Mouse (Mus musculus): ENCODE measurements around the gene Slc25a16. TPM values are rescaled to one million over a fixed set of nuclear protein-coding genes. Genes with fewer than 3 reads are reported as not detected.
"Not testable (repeated sequence)": the region's sequence is repeated elsewhere in the genome, so short reads cannot be mapped to it uniquely, and the experiment has no call there.

The Slc25a16 gene
- total RNA-seq, 2 experiments from 2014 or later = 14.6 to 15.7 TPM

DNA sequence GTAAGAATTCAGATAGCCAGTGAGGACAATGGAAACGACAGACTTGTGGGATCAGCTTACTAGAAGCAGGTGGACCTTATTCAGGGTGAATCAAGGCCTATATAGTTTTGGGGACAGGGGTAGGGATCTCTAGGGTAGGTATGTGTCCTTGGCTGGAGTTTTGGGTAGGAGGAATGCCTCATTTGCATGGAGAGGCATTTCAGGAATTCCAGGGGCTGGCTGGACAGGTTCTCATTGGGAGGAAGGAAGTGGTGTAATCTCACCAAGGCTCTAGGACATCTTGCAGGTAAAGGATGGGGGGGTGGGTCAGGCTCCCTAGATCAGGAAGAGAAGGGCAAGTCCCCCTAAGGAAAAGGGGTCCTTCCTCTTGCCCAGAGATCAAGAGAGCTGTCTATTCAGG is 17.6 kb upstream of the Slc25a16 start:
- no peak for DNase-seq

DNA sequence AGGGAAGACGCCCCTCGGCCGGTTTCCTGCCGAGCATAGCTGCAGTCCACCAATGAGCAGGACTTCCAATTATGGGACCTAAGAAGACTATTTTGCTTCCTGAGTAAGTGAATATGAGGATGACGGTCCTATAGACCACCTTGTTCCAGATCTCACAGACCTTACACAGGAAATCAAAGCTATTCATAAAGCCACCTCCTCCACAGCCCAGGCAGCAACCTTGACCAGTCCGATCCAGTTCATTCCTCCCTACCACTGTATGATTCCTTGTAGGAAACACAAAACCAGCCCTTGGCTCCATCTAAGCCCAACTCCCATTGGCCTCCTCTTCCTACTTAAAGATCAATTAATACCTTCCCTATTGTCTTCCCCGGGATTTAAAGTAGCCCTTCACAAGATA is 14.1 kb upstream of the Slc25a16 start:
- no peak for DNase-seq

DNA sequence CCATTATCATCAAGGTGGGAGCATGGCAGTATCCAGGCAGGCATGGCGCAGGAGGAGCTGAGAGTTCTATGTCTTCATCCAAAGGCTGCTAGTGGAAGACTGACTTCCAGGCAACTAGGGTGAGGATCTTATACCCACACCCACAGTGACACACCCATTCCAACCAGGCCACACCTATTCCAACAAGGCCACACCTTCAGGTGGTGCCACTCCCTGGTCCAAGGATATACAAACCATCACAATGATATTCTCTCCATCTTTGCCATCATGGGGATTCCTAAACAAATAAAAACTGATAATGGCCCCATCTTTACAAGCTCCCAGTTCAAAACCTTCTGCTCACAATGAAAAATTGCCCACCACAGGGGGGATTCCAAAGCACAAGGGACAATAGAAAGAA is 11.5 kb upstream of the Slc25a16 start, which contains the start of gene Tet1:
Tet1 (minus strand) TSS at position 101 of the 400 bp plus-strand sequence.
- not testable (repeated sequence) for DNase-seq

DNA sequence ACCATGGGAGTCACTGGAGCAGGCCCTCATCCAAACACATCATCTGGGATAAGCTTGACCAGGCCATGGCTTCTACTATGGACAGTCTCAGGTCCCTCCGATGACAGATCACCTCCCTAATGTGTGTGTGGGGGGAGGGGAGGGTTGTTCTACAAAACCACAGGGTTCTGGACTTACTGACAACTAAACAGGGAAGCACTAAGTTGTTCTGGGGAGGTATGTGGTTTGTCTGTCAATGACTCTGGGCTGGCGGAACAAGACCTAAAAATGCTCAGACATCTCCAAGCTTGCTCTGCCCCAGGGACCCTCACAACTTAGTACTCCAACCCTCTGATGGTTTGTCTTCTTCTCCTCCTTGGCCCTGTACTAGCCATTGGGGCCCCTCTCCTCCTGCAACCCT is 9.3 kb upstream of the Slc25a16 start:
- DNase-seq = no peak

DNA sequence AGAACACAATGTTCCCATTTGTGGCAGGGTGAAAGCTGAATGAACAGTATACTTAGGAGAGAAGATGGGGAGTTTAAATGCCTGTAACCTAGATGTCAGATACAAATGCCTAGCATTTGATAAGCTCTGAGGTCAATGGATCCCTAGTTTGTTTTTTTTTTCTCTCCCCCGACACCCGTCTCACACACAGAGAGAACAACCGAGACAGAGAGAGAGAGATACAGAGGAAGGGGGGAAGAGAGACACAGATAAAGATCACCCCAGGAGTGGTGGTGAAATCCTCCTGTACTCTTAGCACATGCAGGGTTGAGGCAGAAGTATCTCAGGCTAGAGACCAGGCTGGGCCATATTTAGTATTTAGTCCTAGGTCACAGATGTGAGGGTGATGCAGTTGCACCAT is 1.4 kb upstream of the Slc25a16 start:
- no peak for DNase-seq

DNA sequence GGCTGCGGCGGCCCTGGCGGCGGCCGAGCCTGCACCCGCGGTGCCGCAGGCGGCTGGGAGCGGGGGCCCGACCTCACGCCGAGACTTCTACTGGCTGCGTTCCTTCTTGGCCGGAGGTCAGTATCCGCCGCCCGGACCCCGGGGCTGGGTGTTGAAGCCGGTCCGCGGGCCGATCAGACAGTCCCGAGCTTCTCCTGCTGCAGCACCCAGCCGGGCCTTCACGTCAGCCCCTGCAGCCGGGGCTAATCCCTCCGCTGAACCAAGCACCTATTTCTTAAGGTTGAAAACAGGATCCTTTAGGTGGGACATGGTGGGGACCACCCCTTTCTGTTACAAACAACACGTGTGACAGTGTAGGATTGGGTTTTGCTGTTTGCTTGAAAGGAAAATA is 328 bp downstream of the Slc25a16 start:
- DNase-seq = no peak

DNA sequence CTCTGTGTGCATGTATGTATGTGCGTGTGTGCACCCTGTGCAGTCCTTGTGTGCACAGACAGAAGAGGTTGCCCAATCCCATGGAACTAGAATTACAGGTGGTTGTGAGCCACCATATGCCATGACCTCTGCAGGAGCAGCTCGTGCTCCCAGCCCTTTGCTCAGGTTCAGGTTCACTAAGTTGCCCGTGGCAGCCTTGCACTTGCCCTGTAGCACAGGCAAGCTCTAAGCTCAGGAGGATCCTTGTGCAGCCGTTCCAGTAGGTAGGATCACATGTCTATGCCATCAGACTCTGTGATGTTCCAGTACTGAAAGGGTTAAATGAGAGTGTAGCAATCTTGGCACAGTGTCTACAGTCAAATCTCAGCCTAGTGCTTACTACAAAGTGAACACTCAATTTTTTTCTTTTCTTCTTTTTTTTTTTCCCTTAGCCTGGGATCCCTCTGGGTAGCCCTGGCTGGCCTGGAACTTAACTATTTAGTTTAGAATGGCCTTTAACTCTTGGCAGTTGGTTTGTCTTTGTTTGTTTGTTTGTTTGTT is 3.7 kb downstream of the Slc25a16 start:
- no peak for DNase-seq

DNA sequence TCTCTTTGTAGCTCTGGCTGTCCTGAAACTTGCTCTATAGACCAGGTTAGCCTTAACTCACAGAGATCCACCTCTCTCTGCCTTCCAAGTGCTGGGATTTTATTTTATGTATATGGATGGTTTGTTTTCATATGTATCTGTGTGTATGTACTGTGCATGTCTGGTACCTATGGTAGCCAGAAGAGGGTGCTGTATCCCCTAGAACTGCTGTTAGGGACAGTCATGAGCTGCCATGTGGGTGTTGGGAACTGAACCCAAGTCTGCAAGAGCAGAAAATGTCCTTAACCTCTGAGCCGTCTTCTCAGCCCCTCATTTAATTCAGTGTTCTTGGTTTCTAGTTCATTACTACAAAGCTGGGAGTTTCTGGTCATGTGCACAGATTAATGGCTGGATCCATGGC is 11.9 kb downstream of the Slc25a16 start:
- no peak for DNase-seq

DNA sequence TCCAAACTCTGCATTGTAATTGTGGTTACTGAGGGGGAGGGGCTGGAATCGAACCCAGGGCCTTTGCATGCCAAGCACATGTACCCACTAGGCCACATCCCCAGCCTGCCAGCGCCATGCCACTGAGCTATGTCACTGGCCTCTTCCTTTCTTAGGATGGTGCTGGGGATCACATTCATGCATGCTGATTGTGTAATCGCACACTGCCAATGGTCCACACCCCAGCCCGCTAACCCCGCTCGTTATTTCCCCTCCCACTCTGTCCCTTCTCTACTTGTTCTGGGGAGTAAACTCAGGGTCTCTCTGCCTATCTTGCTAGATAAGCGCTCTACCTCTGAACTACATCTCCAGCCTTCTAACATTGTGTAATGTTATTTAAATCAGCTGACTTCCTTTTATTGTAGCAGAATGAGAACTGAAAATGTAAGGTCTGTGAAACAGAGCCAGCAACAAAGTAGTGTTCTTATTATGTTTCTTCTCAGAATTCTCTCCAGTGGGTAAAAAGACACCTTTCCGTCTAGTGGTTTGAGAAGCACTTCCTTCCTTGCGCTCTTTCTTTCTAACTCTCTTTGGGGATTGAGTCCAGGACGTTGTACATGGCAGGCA is 24.6 kb downstream of the Slc25a16 start:
- no peak for DNase-seq

DNA sequence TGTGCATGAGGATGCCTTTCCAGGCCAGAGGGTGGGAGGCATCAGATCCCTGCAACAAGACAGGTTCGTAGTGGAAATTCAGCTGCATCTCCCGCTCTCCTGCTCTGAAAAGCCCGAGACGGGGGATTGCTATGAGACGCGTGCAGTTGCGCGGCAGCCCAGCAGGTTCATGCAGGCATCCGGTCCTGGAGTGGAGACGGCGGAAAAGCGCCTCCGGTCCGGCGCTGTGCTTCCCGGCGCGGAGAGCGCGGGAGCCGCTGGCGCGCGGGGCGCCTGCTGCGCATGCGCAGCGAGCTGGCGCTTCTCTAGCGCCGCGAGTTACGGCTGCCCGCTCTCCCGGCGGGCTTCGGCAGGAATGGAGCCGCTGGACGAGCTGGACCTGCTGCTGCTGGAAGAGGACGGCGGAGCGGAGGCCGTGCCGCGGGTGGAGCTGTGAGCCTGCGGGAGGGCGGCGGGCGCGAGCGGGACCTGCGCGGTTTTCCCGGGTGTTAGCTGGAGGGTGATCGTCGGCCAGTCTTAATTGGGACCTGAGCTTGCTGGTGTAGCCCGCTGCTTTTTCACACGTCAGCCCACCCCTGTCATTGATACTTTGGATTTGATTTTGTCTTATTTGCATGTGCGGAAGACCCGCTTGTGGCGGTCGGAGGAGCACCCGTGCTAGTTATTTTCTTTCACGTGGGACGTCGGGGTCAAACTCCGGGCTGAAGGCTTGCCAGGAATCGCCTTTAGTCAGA is 26.5 kb downstream of the Slc25a16 start, which contains the start of gene Dna2:
Dna2 (plus strand) TSS at position 289 of the 734 bp plus-strand sequence.
- peak; percentile 68 for DNase-seq

DNA sequence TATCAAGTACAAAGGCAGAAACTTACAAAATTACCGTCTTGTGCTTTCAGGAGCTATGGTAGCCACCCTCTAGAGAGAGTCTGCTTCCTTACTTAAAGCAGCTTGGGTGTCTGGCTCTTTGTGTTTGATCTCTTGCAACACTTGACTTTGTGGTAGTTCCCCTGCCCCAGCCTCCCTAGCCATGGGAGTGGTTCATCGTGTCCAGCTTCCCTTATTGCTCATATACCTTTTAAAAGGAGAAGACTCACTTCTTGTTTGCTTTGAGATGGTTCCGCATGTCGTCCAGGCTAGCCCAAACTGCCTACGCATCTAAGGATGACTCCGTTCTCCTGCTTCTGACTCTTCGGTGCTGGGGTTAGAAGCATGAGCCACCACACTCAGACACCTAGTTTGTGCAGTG is 28.1 kb downstream of the Slc25a16 start:
- no peak for DNase-seq

DNA sequence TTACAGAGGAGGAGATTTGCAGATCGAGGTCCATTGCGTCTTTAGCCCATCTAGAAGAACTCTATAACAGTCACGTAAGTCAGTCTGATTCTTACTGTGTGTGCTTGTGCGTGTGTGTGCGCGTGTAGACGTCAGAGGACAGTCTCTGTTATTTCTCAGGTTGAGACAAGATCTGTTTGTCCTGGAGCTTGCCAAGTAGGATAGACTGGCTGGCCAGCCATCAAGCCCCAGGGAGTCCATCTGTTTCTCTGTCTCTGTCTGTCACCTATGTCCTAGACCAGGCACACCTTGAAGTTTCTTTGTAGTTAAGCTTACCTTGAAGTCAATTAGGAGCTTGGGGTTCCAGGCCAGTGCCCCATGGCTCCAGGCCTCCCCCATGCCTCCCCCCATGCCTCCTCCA is 43.5 kb downstream of the Slc25a16 start:
- DNase-seq = no peak

DNA sequence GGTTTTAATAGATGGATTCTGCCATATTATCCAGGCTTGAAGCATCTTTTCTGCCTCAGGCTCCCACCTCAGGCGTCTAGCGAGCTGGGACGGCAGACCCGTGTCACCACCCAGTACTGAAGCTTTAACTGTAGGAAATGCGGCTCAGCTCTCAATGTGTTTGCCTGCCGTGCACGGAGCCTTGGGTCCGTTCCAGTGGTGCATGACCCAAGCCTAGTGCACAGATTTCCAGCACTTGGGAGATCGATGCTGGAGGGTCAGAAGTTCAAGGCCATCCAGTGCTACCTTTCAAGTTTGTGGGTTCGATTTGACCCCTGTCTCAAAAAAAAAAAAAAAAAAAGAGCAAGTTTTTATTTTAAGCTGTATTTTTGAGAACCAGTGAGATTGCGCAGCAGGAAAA is 45.4 kb downstream of the Slc25a16 start:
- no peak for DNase-seq

DNA sequence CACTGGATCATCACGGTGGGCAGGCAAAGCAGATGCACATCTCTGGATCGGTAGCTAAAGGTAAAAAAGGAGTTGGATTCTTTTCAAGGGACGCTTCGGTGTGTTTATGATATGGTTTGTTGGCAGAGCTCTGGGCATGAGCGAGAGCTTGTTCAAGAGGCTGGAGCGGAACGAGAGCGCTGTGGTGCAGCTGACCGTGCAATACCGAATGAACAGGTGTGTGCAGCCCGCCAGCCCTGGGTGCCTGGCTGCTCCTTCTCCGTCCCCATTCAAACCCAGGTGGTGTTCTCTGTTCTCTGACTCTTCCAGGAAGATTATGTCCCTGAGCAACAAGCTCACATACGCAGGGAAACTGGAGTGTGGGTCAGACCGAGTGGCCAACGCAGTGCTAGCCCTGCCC is 45.9 kb downstream of the Slc25a16 start:
- no peak for DNase-seq

DNA sequence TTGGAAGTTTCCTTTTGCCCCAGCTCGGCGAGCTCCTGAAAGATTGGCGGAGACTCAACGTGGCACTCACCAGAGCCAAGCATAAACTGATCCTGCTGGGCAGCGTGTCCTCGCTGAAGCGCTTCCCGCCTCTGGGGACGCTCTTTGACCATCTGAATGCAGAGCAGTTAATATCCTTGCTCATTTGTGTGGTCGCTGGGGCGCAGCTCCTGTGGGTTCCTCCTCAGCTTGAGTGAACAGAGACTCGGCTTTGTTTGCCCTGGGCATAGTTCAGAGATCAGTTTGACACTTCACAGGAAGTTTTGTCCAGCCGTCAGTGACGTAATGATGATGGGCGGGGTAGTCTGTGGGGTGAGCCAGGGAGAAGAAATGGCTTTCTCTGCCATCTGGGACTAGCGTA is 51.4 kb downstream of the Slc25a16 start:
- no peak for DNase-seq

DNA sequence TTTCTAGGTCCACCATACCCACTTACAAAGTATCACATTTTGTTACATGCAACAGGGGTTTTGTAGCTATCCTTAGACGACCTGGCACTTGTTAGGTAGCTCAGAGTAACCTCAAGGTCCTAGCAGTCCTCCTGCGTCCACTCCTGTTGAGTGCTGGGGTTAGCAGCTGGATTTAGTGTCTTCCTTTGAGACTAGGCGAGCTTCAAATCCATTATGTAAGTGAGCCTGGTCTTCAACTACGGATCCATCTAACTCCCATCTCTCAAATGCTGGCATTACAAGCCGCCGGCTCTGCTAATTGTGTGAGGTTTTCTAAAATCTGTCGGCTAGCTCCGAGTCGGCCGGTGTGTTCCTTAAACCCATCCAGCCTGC is 59.2 kb downstream of the Slc25a16 start:
- no peak for DNase-seq

DNA sequence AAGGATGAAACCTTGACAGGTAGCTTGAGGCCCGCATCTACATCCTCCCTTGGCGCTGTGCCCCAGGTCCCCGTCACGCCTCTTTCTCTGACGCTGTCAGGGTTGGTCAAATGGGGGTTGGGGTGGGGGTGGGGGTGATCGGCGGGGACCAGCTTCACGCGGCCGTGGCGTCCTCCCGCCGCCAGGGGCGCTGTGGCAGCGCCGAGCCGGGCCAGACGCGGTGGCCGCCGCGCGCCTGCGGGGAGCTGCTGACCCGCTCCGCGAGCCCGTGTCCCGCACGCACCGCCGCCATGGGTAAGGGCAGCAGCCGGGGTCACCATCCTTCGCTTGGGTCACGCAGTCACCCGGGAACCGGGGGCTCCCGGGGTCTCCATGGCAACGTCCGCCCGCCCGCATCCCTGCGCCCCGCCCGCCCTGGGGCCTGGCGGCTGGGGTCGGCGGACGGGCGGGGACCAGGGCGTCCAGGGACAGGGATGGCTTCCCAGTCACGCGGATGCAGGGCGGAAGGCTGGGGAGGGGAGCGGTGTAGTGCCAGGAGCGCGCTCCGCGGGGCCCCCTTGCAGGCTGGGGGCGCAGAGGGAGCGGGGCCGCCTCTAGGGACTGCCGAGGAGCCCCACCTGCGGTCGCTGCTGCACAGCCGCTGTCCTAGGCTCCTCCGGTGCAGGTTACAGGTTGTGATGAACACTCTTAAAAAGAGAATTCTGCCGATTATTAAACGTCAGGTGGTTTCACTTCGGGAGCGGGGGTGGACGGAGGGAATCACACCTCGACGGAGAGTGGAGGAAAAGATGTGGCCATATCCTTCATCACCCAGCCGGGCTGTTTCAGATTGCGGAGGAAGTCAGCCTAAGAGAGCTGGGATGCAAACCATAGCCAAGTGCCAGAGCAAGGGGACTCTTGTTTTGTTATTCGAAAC is 59.9 kb downstream of the Slc25a16 start, which contains the start of gene Rufy2:
Rufy2 (plus strand) TSS at position 185 of the 916 bp plus-strand sequence.
- peak; percentile 82 for DNase-seq

DNA sequence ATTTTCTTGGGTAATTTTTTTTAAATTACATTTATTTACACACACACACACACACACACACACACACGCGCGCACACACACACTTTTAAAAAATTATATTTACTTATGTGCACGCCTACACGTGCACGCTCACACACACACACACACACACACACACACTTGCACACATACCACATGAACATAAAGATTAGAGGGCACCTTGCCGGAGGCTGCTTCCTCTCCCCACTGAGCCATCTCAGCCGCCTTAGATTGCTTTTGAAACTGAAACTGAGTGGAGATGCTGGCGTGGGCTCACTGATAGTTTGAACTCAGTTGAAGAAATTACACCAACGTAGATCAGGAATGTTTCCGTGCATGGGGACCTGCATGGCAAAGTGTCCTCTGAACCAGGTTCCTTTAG is 63.6 kb downstream of the Slc25a16 start:
- DNase-seq = no peak

DNA sequence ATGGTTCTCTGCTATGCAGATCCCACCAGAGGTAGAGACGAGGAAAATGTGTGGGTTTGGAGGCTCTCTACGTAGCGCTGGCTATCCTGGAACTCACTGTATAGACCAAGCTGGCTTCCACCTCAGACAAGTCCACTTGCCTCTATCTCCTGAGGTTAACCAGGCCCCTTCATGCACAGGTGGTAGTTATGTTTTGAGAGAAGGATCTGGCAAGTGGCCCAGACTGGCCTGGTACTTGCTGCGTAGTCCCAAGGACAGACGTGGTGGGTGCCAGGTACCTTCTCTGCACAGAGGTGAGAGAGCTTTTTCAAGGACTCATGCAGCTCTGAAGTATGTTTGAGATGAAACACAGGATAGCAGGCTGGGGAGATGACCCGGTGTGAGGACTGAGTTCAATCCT is 64.1 kb downstream of the Slc25a16 start:
- no peak for DNase-seq

DNA sequence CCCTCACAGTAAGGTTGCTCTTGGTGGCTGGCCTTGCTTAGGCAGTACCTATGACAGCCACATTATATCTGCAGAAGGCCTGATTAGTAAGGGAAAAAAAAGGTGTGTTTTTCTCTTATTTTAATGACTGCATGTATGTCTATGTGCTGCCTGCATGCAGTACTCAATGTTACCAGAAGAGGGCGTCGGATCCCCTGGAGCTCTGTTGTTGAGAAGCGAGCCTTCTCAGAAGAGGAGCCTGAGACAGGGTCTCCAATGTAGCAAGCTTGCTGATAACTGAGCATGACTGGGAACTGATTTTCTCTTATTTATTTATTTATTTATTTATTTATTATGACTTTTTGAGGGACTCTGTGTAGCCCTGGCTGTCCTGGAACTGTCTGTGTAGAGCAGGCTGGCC is 66.9 kb downstream of the Slc25a16 start:
- DNase-seq = no peak

DNA sequence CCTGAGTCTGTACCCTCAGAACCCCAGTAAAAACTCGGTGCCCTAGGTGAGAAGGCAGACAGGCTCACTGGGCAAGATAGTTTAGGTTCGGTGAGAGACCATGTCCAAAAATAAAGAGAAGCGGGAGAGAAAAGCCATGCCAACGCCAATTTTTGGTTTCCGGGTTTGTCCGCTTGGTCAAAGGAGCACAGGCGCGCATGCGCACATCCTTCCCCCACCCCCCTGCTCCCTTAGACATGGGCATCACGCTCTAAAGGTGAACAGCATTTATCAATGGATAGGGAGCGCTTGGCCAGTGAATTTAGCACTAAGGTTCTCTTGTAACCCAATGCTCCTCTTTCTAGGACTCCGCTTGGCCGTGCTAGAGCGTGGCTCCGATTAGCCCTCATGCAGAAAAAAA is 70.2 kb downstream of the Slc25a16 start:
- no peak for DNase-seq

DNA sequence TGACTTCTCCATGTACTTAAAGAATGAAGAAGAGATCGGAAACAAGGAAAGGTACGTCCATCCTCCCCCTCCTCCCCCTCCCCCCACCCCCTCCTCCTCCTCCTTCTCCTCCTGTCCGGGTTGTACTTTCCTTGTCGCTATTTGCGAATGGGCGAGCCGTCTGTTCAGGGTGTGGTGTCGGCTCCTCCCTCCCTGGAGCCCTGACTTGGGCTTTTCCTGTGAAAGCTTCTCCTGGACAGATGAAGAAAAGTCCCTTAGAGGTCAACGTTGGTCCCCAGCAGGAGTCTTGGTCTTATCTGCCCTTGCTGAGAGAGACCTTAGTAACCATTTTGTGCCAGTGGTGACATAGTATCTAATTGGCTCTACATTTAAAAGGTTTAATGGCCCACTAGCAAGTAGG is 73.6 kb downstream of the Slc25a16 start:
- DNase-seq = no peak

Data from gastrocnemius, postnatal 25 days (tissue).